24 mouse cellular contexts compared by ENCODE assay signal in the genomic region with DNA sequence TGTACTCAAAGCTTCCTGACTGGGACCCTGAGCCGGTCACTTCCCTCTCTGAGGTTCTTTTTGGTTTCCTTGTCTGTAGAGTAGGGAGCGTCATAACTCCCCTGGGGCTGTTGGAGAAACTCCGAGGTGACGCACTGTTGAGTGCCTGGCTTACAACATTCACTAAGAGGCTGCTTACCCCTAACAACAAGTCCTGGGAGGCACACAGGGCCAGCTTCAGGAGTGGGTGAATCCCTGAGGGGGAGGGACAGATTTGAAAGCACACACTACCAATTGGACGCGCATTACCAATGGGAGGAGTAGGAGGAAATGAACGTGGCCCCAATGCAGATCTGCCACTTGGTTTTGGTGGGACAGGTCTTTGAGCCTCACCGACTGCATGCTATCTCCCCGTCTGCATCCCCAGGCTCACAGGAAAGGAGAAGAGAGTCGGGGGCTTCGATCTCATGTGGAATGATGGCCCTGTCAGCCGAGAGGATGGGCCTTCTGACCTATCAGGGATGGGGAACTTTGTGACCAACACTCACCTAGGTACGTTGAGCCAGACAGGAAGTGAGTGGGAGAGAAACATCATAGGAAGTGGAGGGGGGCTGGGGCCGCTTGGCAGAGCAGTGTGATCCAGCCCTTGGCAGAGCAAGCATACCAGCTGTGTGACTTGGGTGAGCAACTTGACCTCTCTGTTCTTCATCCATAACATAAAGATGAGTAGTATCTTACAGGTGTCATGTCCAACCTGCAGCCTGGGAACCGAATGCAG. TPM values are rescaled to one million over a fixed set of nuclear protein-coding genes. Genes with fewer than 3 reads are reported as not detected.
DNase-seq lines count a peak whose midpoint lies in the region; ATAC-seq and TF ChIP-seq lines count a peak whose summit lies in the region.
"Had no signal": no experiment of that assay in that cellular context is flagged by ENCODE, and none has a peak within 500 bp of the region (broad histone marks: within the 10 kb centered on the region; RNA-seq: fewer than 3 reads in every experiment).

No protein-coding gene starts in this region.

- peaks cover 14% of the 10 kb centered on the region for H3K27me3 ChIP-seq in CH12.LX (replicated peaks)
- no peaks in the 10 kb centered on the region for H3K27me3 ChIP-seq in midbrain, embryonic 15.5 days (replicated peaks)
- H3K27me3 ChIP-seq: limb, embryonic 13.5 days; Patski had no signal

- TF ChIP-seq CTCF in CH12.LX (conservative IDR thresholded peaks at IDR 0.05 in 1 of 2, IDR thresholded peaks at IDR 0.05 in 1 of 2; ENCODE audit: low read depth in 2 of 2, low read length in 2 of 2) = no peak

- H3K27ac ChIP-seq in CH12.LX (ENCODE audit: insufficient read depth, low read depth) = no peak overlapping the region
- H3K27ac ChIP-seq in midbrain, embryonic 15.5 days = no peak overlapping the region
- H3K27ac ChIP-seq: limb, embryonic 13.5 days; liver, embryonic 14.5 days had no signal

- H3K4me2 ChIP-seq in CH12.LX (ENCODE audit: insufficient read depth, low read depth, poor library complexity, severe bottlenecking) = peak overlapping the region; percentile 40; the same call in 1 of the 2 replicates
- no peak overlapping the region for H3K4me2 ChIP-seq in midbrain, embryonic 15.5 days
- H3K4me2 ChIP-seq: heart, embryonic 12.5 days; limb, embryonic 13.5 days had no signal

- intact Hi-C loops in left cerebral cortex, postnatal 10 days (cut with DNase I) = no loop called here

- DNase-seq in 416B (ENCODE audit: low read depth) = peak; percentile 40
- DNase-seq in CH12.LX (ENCODE audit: extremely low read depth) = peak; percentile 88
- DNase-seq in thymus, postnatal 0 days (ENCODE audit: low spot score) = peak; percentile 46
- no peak for DNase-seq in cerebellum, adult 9-10 months
- DNase-seq in left cerebral cortex, postnatal 10 days (ENCODE audit: extremely low spot score in 1 of 2, low spot score in 2 of 2) = no peak
- DNase-seq in cerebellum, postnatal 25 days = no peak
- DNase-seq: adrenal gland, postnatal 14 days; cerebellum, adult 11 months; cerebellum, postnatal 36 days; kidney, adult 11 months; kidney, postnatal 10 days; right cerebral cortex, postnatal 25 days had no signal

- no peaks in the 10 kb centered on the region for H3K79me2 ChIP-seq in CH12.LX (replicated peaks; ENCODE audit: control insufficient read depth, extremely low read depth, insufficient read depth, poor library complexity, severe bottlenecking)

- peaks cover 11 to 21% of the 10 kb centered on the region in 2 experiments for H3K36me3 ChIP-seq in CH12.LX (replicated peaks in 1 of 2; ENCODE audit: control insufficient read depth in 1 of 2, insufficient read depth in 1 of 2, low read length in 1 of 2)
- peaks cover 2% of the 10 kb centered on the region; the same call in 1 of the 2 replicates for H3K36me3 ChIP-seq in midbrain, embryonic 15.5 days (replicated peaks)

- dilution Hi-C loops in CH12.LX (cut with MboI; ENCODE audit: extremely low pct_ligation_motif_present, extremely low pct_unique_long_range_greater_than_20kb, low sequenced_read_pairs) = no loop called here

- no peaks in the 10 kb centered on the region for H3K9me3 ChIP-seq in CH12.LX (replicated peaks; ENCODE audit: low read length)
- no peaks in the 10 kb centered on the region for H3K9me3 ChIP-seq in midbrain, embryonic 15.5 days
- H3K9me3 ChIP-seq: forebrain, embryonic 10.5 days; heart, embryonic 12.5 days; limb, embryonic 13.5 days had no signal

- TF ChIP-seq POLR2A in CH12.LX (IDR thresholded peaks at IDR 0.05; ENCODE audit: low read depth, low read length) = no peak

- no peak overlapping the region for H3K9ac ChIP-seq in CH12.LX (ENCODE audit: insufficient read depth, low read depth)
- no peak overlapping the region for H3K9ac ChIP-seq in midbrain, embryonic 15.5 days
- H3K9ac ChIP-seq: heart, embryonic 12.5 days; limb, embryonic 13.5 days; liver, embryonic 14.5 days had no signal

- peak overlapping the region in 2 of 3 experiments; percentile 0 to 26 for H3K4me3 ChIP-seq in CH12.LX (replicated peaks in 1 of 3; ENCODE audit: low read depth in 2 of 3, low read length in 2 of 3, poor library complexity in 1 of 3)
- no peak overlapping the region for H3K4me3 ChIP-seq in midbrain, embryonic 15.5 days
- H3K4me3 ChIP-seq: forebrain, embryonic 10.5 days; heart, embryonic 12.5 days; limb, embryonic 13.5 days had no signal

- TF ChIP-seq EP300 in CH12.LX (IDR thresholded peaks at IDR 0.05; ENCODE audit: low read length) = 0 out of 2 replicates have a peak, but pooled peaks have one; percentile 3

- H3K4me1 ChIP-seq in CH12.LX (ENCODE audit: control insufficient read depth in 1 of 2, insufficient read depth in 2 of 2) = peaks cover 13 to 27% of the 10 kb centered on the region in 2 experiments
- 0 out of 2 replicates have a peak, but pooled peaks cover 3% of the 10 kb centered on the region for H3K4me1 ChIP-seq in midbrain, embryonic 15.5 days
- H3K4me1 ChIP-seq: heart, embryonic 12.5 days; limb, embryonic 13.5 days had no signal

- ATAC-seq in inflammation-experienced regulatory T-cells, adult 6 months = peak; percentile 83
- no peak for ATAC-seq in midbrain, embryonic 15.5 days (replicated peaks)
- ATAC-seq: hindbrain, embryonic 16.5 days; Patski had no signal

- no peak for TF ChIP-seq RAD21 in CH12.LX (IDR thresholded peaks at IDR 0.05; ENCODE audit: low read depth, low read length)

- in situ Hi-C loops in CH12.LX (cut with MboI; ENCODE audit: low pct_ligation_motif_present, low pct_unique_long_range_greater_than_20kb, low sequenced_read_pairs) = no loop called here

- 88% methylated on average over 15 of the region's 15 CpGs for WGBS in midbrain, embryonic 15.5 days

TF ChIP-seq in CH12.LX, 34 proteins besides CTCF, POLR2A, EP300 and RAD21:
- TF ChIP-seq JUN (IDR thresholded peaks at IDR 0.05; ENCODE audit: insufficient read depth, low read depth, low read length) (no peak), TCF12 (IDR thresholded peaks at IDR 0.05; ENCODE audit: low read depth, low read length) (no peak), MEF2A (IDR thresholded peaks at IDR 0.05; ENCODE audit: borderline replicate concordance, low read depth, low read length) (no peak), UBTF (IDR thresholded peaks at IDR 0.05; ENCODE audit: low read depth, low read length) (no peak), NELFE (IDR thresholded peaks at IDR 0.05; ENCODE audit: low read depth, low read length) (0 out of 2 replicates have a peak, but pooled peaks have one; percentile 9), RCOR1 (conservative IDR thresholded peaks at IDR 0.05; ENCODE audit: low read depth, low read length) (no peak), ETS1 (conservative IDR thresholded peaks at IDR 0.05; ENCODE audit: low read depth, low read length) (peak; percentile 38; the same call in 1 of the 2 replicates), MAFK (IDR thresholded peaks at IDR 0.05; ENCODE audit: insufficient replicate concordance, low read length) (no peak), ELF1 (IDR thresholded peaks at IDR 0.05; ENCODE audit: low read depth, low read length) (0 out of 2 replicates have a peak, but pooled peaks have one; percentile 11)
TF ChIP-seq in CH12.LX: peak in this region for 3.

RNA-seq across cellular contexts. Expression of gene Pdrg1, which starts 12.6 kb away (rescaled TPM):
- total RNA-seq in CH12.LX (2012; rRNA removed) (50.9 and 65.1 TPM in 2 replicates), CH12.LX (2014; rRNA removed) (24.5 and 26.1 TPM in 2 replicates)
- polyA plus RNA-seq in CH12.LX (2012; ENCODE audit: insufficient read length, low read depth) = 54.9 and 56.4 TPM in 2 replicates
- 100 to 1,000 TPM; 149 to 191 (median 188) TPM for polyA plus RNA-seq in inflammation-experienced regulatory T-cells, adult 6 months (2017; shearing (Covaris generic))
- 166 and 168 TPM in 2 replicates for polyA plus RNA-seq in thymus, postnatal 0 days (2015; fragmentation: Nextera tagmentation; extraction: Ambion mirVana)
- polyA plus RNA-seq in midbrain, embryonic 15.5 days (2015; fragmentation: Nextera tagmentation; extraction: Ambion mirVana) = 234 and 236 TPM in 2 replicates
- 10 to 100 TPM; 59.8 to 60.9 TPM for total RNA-seq in left cerebral cortex, postnatal 10 days (2021)

RNA-seq across cellular contexts. Expression of gene Xkr7, which starts 29.0 kb away (rescaled TPM):
- total RNA-seq in CH12.LX (2012; rRNA removed) (not detected in 2 replicates), CH12.LX (2014; rRNA removed) (not detected in 2 replicates)
- polyA plus RNA-seq in CH12.LX (2012; ENCODE audit: insufficient read length, low read depth) = not detected in 2 replicates
- not detected for polyA plus RNA-seq in inflammation-experienced regulatory T-cells, adult 6 months (2017; shearing (Covaris generic))
- polyA plus RNA-seq in thymus, postnatal 0 days (2015; fragmentation: Nextera tagmentation; extraction: Ambion mirVana) = 0.06 TPM in 1 of 2 replicates, not detected in the other
- polyA plus RNA-seq in midbrain, embryonic 15.5 days (2015; fragmentation: Nextera tagmentation; extraction: Ambion mirVana) = 1.9 and 2.1 TPM in 2 replicates
- total RNA-seq in left cerebral cortex, postnatal 10 days (2021) = 10 to 100 TPM; 11.8 to 12.4 TPM
- total RNA-seq: gastrocnemius, adult 18-20 months; heart, postnatal 25 days had no signal
- polyA plus RNA-seq: heart, embryonic 12.5 days; limb, embryonic 13.5 days; liver, embryonic 14.5 days; lung, embryonic 16.5 days; Patski; stomach, embryonic 16.5 days had no signal

RNA-seq across cellular contexts. Expression of gene Ttll9, which starts 40.4 kb away (rescaled TPM):
- total RNA-seq in CH12.LX (2012; rRNA removed) (1.4 and 1.7 TPM in 2 replicates), CH12.LX (2014; rRNA removed) (1.5 and 1.6 TPM in 2 replicates)
- polyA plus RNA-seq in CH12.LX (2012; ENCODE audit: insufficient read length, low read depth) = 1.7 and 1.9 TPM in 2 replicates
- polyA plus RNA-seq in inflammation-experienced regulatory T-cells, adult 6 months (2017; shearing (Covaris generic)) = 1 to 10 TPM in 2 of 3 experiments, under 1 TPM in 1; 0.92 to 1.6 (median 1.0) TPM
- 3.0 and 3.3 TPM in 2 replicates for polyA plus RNA-seq in thymus, postnatal 0 days (2015; fragmentation: Nextera tagmentation; extraction: Ambion mirVana)
- 8.8 and 8.9 TPM in 2 replicates for polyA plus RNA-seq in midbrain, embryonic 15.5 days (2015; fragmentation: Nextera tagmentation; extraction: Ambion mirVana)
- 1 to 10 TPM; 3.9 to 4.6 TPM for total RNA-seq in left cerebral cortex, postnatal 10 days (2021)
- total RNA-seq: gastrocnemius, adult 18-20 months; heart, postnatal 25 days had no signal

RNA-seq across cellular contexts. Expression of gene Dusp15, which starts 51.2 kb away (rescaled TPM):
- total RNA-seq in CH12.LX (2012; rRNA removed) (0.08 TPM in 1 of 2 replicates, not detected in the other), CH12.LX (2014; rRNA removed) (not detected in 2 replicates)
- 0.13 and 0.16 TPM in 2 replicates for polyA plus RNA-seq in CH12.LX (2012; ENCODE audit: insufficient read length, low read depth)
- polyA plus RNA-seq in inflammation-experienced regulatory T-cells, adult 6 months (2017; shearing (Covaris generic)) = not detected
- 1.0 and 1.2 TPM in 2 replicates for polyA plus RNA-seq in thymus, postnatal 0 days (2015; fragmentation: Nextera tagmentation; extraction: Ambion mirVana)
- 9.9 and 14.0 TPM in 2 replicates for polyA plus RNA-seq in midbrain, embryonic 15.5 days (2015; fragmentation: Nextera tagmentation; extraction: Ambion mirVana)
- total RNA-seq in left cerebral cortex, postnatal 10 days (2021) = 10 to 100 TPM; 20.1 to 23.6 TPM
- polyA plus RNA-seq: lung, embryonic 16.5 days had no signal

Comparison
In these comparisons a context has a peak if more than half of its experiments do, and no peak if none do; other contexts are left out.
1. DNase-seq: peak in 416B (single experiment), CH12.LX (single experiment) and thymus, postnatal 0 days (single experiment); none in cerebellum, adult 9-10 months (single experiment), left cerebral cortex, postnatal 10 days (0 of 2) and cerebellum, postnatal 25 days (0 of 2).